Comparison of ENCODE assay signal across 8 mouse cellular contexts in the genomic region with DNA sequence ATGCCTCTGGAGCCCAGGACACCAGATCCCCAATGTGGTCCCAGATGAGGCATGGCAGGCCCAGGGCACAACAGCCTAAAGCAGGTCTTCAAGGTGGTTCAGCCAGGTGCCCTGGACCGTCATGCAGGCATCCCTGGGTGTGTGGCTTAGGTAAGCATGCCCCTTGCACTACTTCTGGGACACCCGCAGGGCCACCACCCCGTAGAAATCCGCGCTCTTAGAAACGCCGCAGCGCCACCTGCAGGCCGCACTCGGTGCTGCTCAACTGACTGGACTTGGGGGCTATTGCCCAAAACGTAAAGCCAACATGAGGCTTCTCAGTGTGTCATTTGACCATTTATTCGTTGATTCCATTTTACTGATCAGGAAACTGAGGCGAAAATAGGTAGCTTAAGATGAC. TPM values are rescaled to one million over a fixed set of nuclear protein-coding genes. Genes with fewer than 3 reads are reported as not detected.
DNase-seq lines count a peak whose midpoint lies in the region; ATAC-seq lines count a peak whose summit lies in the region.

No protein-coding gene starts in this region.

- 7% methylated on average over 13 of the region's 13 CpGs for WGBS in forebrain, embryonic 14.5 days
- WGBS in forebrain, embryonic 12.5 days = 5% methylated on average over 13 of the region's 13 CpGs
- WGBS in midbrain, embryonic 10.5 days = 6% methylated on average over 13 of the region's 13 CpGs
- WGBS in midbrain, embryonic 13.5 days = 5% methylated on average over 13 of the region's 13 CpGs
- 8% methylated on average over 13 of the region's 13 CpGs for WGBS in hindbrain, embryonic 15.5 days

- H3K9ac ChIP-seq in forebrain, embryonic 14.5 days (ENCODE audit: low read length) = no peak overlapping the region
- no peak overlapping the region for H3K9ac ChIP-seq in forebrain, embryonic 12.5 days
- no peak overlapping the region for H3K9ac ChIP-seq in midbrain, embryonic 13.5 days (replicated peaks)
- no peak overlapping the region for H3K9ac ChIP-seq in hindbrain, embryonic 15.5 days

- H3K4me3 ChIP-seq in forebrain, embryonic 14.5 days (ENCODE audit: low read depth, low read length) = no peak overlapping the region
- no peak overlapping the region for H3K4me3 ChIP-seq in forebrain, embryonic 12.5 days (replicated peaks)
- H3K4me3 ChIP-seq in midbrain, embryonic 10.5 days = no peak overlapping the region
- H3K4me3 ChIP-seq in midbrain, embryonic 13.5 days (replicated peaks) = no peak overlapping the region
- H3K4me3 ChIP-seq in hindbrain, embryonic 15.5 days = no peak overlapping the region

- H3K4me2 ChIP-seq in forebrain, embryonic 14.5 days (ENCODE audit: low read length) = no peak overlapping the region
- H3K4me2 ChIP-seq in forebrain, embryonic 12.5 days = no peak overlapping the region
- no peak overlapping the region for H3K4me2 ChIP-seq in midbrain, embryonic 13.5 days (replicated peaks)
- H3K4me2 ChIP-seq in hindbrain, embryonic 15.5 days = no peak overlapping the region

- ATAC-seq in forebrain, embryonic 14.5 days = no peak
- no peak for ATAC-seq in forebrain, embryonic 12.5 days (ENCODE audit: low FRiP score)
- no peak for ATAC-seq in midbrain, embryonic 13.5 days
- ATAC-seq in hindbrain, embryonic 15.5 days (ENCODE audit: low FRiP score, low read depth) = no peak

- no peak overlapping the region for H3K27ac ChIP-seq in forebrain, embryonic 14.5 days (ENCODE audit: low read depth, low read length)
- H3K27ac ChIP-seq in forebrain, embryonic 12.5 days = no peak overlapping the region
- peak overlapping the region; percentile 38 for H3K27ac ChIP-seq in midbrain, embryonic 10.5 days (replicated peaks)
- no peak overlapping the region for H3K27ac ChIP-seq in midbrain, embryonic 13.5 days
- 0 out of 2 replicates have a peak overlapping the region, but pooled peaks have one; percentile 25 for H3K27ac ChIP-seq in hindbrain, embryonic 15.5 days (replicated peaks)

- no peaks in the 10 kb centered on the region for H3K9me3 ChIP-seq in forebrain, embryonic 14.5 days (replicated peaks; ENCODE audit: control insufficient read depth, low read length)
- no peaks in the 10 kb centered on the region for H3K9me3 ChIP-seq in forebrain, embryonic 12.5 days
- no peaks in the 10 kb centered on the region for H3K9me3 ChIP-seq in midbrain, embryonic 10.5 days (replicated peaks)
- no peaks in the 10 kb centered on the region for H3K9me3 ChIP-seq in midbrain, embryonic 13.5 days
- H3K9me3 ChIP-seq in hindbrain, embryonic 15.5 days = no peaks in the 10 kb centered on the region

- peaks cover 60% of the 10 kb centered on the region for H3K27me3 ChIP-seq in forebrain, embryonic 14.5 days (replicated peaks; ENCODE audit: control insufficient read depth, insufficient read depth, low read length)
- H3K27me3 ChIP-seq in forebrain, embryonic 12.5 days = peaks cover 100% of the 10 kb centered on the region
- peaks cover 67% of the 10 kb centered on the region for H3K27me3 ChIP-seq in midbrain, embryonic 10.5 days (ENCODE audit: low read depth, poor library complexity, severe bottlenecking)
- peaks cover 47% of the 10 kb centered on the region for H3K27me3 ChIP-seq in midbrain, embryonic 13.5 days
- peaks cover 10% of the 10 kb centered on the region for H3K27me3 ChIP-seq in hindbrain, embryonic 15.5 days

- no peaks in the 10 kb centered on the region for H3K36me3 ChIP-seq in forebrain, embryonic 14.5 days (ENCODE audit: control insufficient read depth, insufficient read depth, low read length)
- no peaks in the 10 kb centered on the region for H3K36me3 ChIP-seq in forebrain, embryonic 12.5 days (replicated peaks)
- no peaks in the 10 kb centered on the region for H3K36me3 ChIP-seq in midbrain, embryonic 10.5 days
- H3K36me3 ChIP-seq in midbrain, embryonic 13.5 days = no peaks in the 10 kb centered on the region
- H3K36me3 ChIP-seq in hindbrain, embryonic 15.5 days = no peaks in the 10 kb centered on the region

- H3K4me1 ChIP-seq in forebrain, embryonic 14.5 days (ENCODE audit: control insufficient read depth, insufficient read depth, low read length) = peaks cover 3% of the 10 kb centered on the region; the same call in 1 of the 2 replicates
- H3K4me1 ChIP-seq in forebrain, embryonic 12.5 days = peaks cover 19% of the 10 kb centered on the region
- H3K4me1 ChIP-seq in midbrain, embryonic 10.5 days = peaks cover 23% of the 10 kb centered on the region
- H3K4me1 ChIP-seq in midbrain, embryonic 13.5 days (replicated peaks) = peaks cover 21% of the 10 kb centered on the region
- peaks cover 22% of the 10 kb centered on the region for H3K4me1 ChIP-seq in hindbrain, embryonic 15.5 days (replicated peaks)

- DNase-seq in forebrain, embryonic 14.5 days (ENCODE audit: low spot score) = peak; percentile 33
- DNase-seq in midbrain, embryonic 10.5 days (ENCODE audit: low spot score) = peak; percentile 61
- peak; percentile 58 for DNase-seq in c-Kit-positive CD71-negative TER-119-negative erythroid progenitor cells, embryonic 14.5 days (ENCODE audit: low read depth)
- peak; percentile 52 for DNase-seq in naive thymus-derived CD4-positive, alpha-beta T cell, adult 2 months (ENCODE audit: low read depth)
- no peak for DNase-seq in adipocyte (ENCODE audit: low spot score)

RNA-seq across cellular contexts. Expression of a gene that starts 48.5 kb away (rescaled TPM):
- polyA plus RNA-seq in forebrain, embryonic 14.5 days (2014; fragmentation: Nextera tagmentation; extraction: Ambion mirVana) = 3.4 and 4.8 TPM in 2 replicates
- polyA plus RNA-seq in forebrain, embryonic 12.5 days (2016; fragmentation: Nextera tagmentation; extraction: Ambion mirVana) = 6.2 and 6.5 TPM in 2 replicates
- 5.7 and 7.8 TPM in 2 replicates for polyA plus RNA-seq in midbrain, embryonic 10.5 days (2016; fragmentation: Nextera tagmentation; extraction: Ambion mirVana)
- 7.5 and 8.9 TPM in 2 replicates for polyA plus RNA-seq in midbrain, embryonic 13.5 days (2015; fragmentation: Nextera tagmentation; extraction: Ambion mirVana)
- 10.1 and 12.2 TPM in 2 replicates for polyA plus RNA-seq in hindbrain, embryonic 15.5 days (2015; fragmentation: Nextera tagmentation; extraction: Ambion mirVana)

Comparison
In these comparisons a context has a peak if more than half of its experiments do, and no peak if none do; other contexts are left out.
1. H3K27ac ChIP-seq: peak in midbrain, embryonic 10.5 days (single experiment) and hindbrain, embryonic 15.5 days (single experiment); none in forebrain, embryonic 14.5 days (single experiment), forebrain, embryonic 12.5 days (single experiment) and midbrain, embryonic 13.5 days (single experiment).